Mouse (Mus musculus) CH12.LX (cell line): ENCODE data around the gene Lgr4. TPM values are rescaled to one million over a fixed set of nuclear protein-coding genes. Genes with fewer than 3 reads are reported as not detected.

Experiments
- DNase-seq: peaks from one replicate; pipeline ENCODE4 v3.0.0-alpha.2; 2013; ENCODE audit errors: extremely low read depth
- H3K27ac ChIP-seq: 2 replicates; pipeline ENCODE4 v1.5.1; 2012; ENCODE audit warnings: low read depth, mild to moderate bottlenecking, control low read depth, moderate library complexity; ENCODE audit not compliant: insufficient read depth
- H3K27me3 ChIP-seq: replicated peaks from 2 replicates; pipeline ENCODE3; 2012; ENCODE audit warnings: inconsistent platforms
- H3K36me3 ChIP-seq, 2 experiments: replicated peaks in 1 of 2; 2 replicates each; pipeline versions ENCODE3 to v1.6.1; 2012; ENCODE audit warnings: inconsistent platforms in 1 of 2, low read length in 1 of 2, mild to moderate bottlenecking in 1 of 2, mixed read lengths in 1 of 2, moderate library complexity in 1 of 2; ENCODE audit not compliant: control insufficient read depth in 1 of 2, insufficient read depth in 1 of 2
- H3K4me1 ChIP-seq, 2 experiments: 2 replicates each; pipeline ENCODE4 v1.6.1; 2012; ENCODE audit warnings: inconsistent platforms in 1 of 2, moderate library complexity in 1 of 2; ENCODE audit not compliant: insufficient read depth in 2 of 2, control insufficient read depth in 1 of 2
- H3K4me2 ChIP-seq: 2 replicates; pipeline ENCODE4 v1.6.1; 2012; ENCODE audit warnings: low read depth, mild to moderate bottlenecking, control low read depth; ENCODE audit not compliant: poor library complexity, insufficient read depth, severe bottlenecking
- H3K4me3 ChIP-seq, 3 experiments: fragments of 150-350 bp in 1 of 3; sonication (generic) in 1 of 3; replicated peaks in 1 of 3; 2 replicates each; pipeline versions ENCODE3 to v1.5.1; 2011 to 2012; ENCODE audit warnings: low read depth in 2 of 3, low read length in 2 of 3, mild to moderate bottlenecking in 2 of 3, moderate library complexity in 2 of 3, control low read depth in 1 of 3, improper control_type of control experiment in 1 of 3, inconsistent platforms in 1 of 3, mixed read lengths in 1 of 3; ENCODE audit not compliant: poor library complexity in 1 of 3
- H3K79me2 ChIP-seq: replicated peaks from 2 replicates; pipeline ENCODE4 v1.6.1; 2012; ENCODE audit warnings: mild to moderate bottlenecking, moderate library complexity; ENCODE audit not compliant: control insufficient read depth, poor library complexity, insufficient read depth, severe bottlenecking; ENCODE audit errors: extremely low read depth
- H3K9ac ChIP-seq: 2 replicates; pipeline ENCODE4 v1.6.1; 2012; ENCODE audit warnings: low read depth, mild to moderate bottlenecking, control low read depth, moderate library complexity; ENCODE audit not compliant: insufficient read depth
- H3K9me3 ChIP-seq: replicated peaks from 2 replicates; pipeline ENCODE3; 2012; ENCODE audit warnings: low read length, inconsistent platforms, mixed read lengths
- BHLHE40 ChIP-seq: IDR thresholded peaks from 2 replicates; pipeline ENCODE4 v1.6.1; 2011; ENCODE audit warnings: mild to moderate bottlenecking, low read depth, low read length, improper control_type of control experiment
- CHD2 ChIP-seq: IDR thresholded peaks from 2 replicates; pipeline ENCODE4 v1.6.1; 2011; ENCODE audit warnings: low read length, improper control_type of control experiment
- E2F4 ChIP-seq: IDR thresholded peaks from 2 replicates; pipeline ENCODE4 v1.6.1; 2011; ENCODE audit warnings: low read depth, low read length, improper control_type of control experiment; ENCODE audit not compliant: insufficient replicate concordance
- MAZ ChIP-seq: IDR thresholded peaks from 2 replicates; pipeline ENCODE4 v1.6.1; 2012; ENCODE audit warnings: low read depth, mild to moderate bottlenecking, inconsistent platforms, low read length, improper control_type of control experiment, moderate library complexity
- NRF1 ChIP-seq: IDR thresholded peaks from 2 replicates; pipeline ENCODE4 v1.6.1; 2014; ENCODE audit warnings: low read depth, mild to moderate bottlenecking, inconsistent platforms, low read length, improper control_type of control experiment, moderate library complexity
- SIN3A ChIP-seq: IDR thresholded peaks from 2 replicates; pipeline ENCODE4 v1.6.1; 2012; ENCODE audit warnings: low read length, improper control_type of control experiment, inconsistent platforms
- SMC3 ChIP-seq: IDR thresholded peaks from 2 replicates; pipeline ENCODE4 v1.6.1; 2011; ENCODE audit warnings: low read depth, low read length, improper control_type of control experiment
- USF2 ChIP-seq: conservative IDR thresholded peaks from 2 replicates; pipeline ENCODE4 v1.6.1; 2011; ENCODE audit warnings: low read depth, low read length, improper control_type of control experiment
- ZMIZ1 ChIP-seq: IDR thresholded peaks from 2 replicates; pipeline ENCODE4 v1.6.1; 2012; ENCODE audit warnings: low read depth, mild to moderate bottlenecking, inconsistent platforms, low read length, improper control_type of control experiment
- dilution Hi-C: fragments of 300-500 bp; cut with MboI; formaldehyde crosslinking; loops from 2 replicates; pipeline ENCODE4 v1.14.3; 2020; ENCODE audit warnings: low sequenced_read_pairs; ENCODE audit not compliant: extremely low pct_unique_long_range_greater_than_20kb, extremely low pct_ligation_motif_present
- in situ Hi-C: fragments of 300-500 bp; cut with MboI; formaldehyde crosslinking; loops from 3 replicates; pipeline ENCODE4 v1.14.3; 2019; ENCODE audit warnings: low sequenced_read_pairs, low pct_ligation_motif_present, low pct_unique_long_range_greater_than_20kb, mixed read lengths
- polyA plus RNA-seq: library from polyadenylated mRNA; unstranded; fragments of >175 nt; gene quantifications from 2 replicates; pipeline ENCODE4 v1.2.1, GENCODE M21; 2012; ENCODE audit warnings: low read depth; ENCODE audit not compliant: insufficient read length
- total RNA-seq, 2 experiments: library from RNA; depleted of rRNA; stranded (reverse); fragments of 300-350 nt in 1 of 2; fragments of >200 nt in 1 of 2; gene quantifications; 2 replicates each; pipeline ENCODE4 v1.2.3; 2012 to 2014

Lgr4 gene
- total and polyA plus RNA-seq, 3 experiments = 6.1 to 11.4 (median 6.9) TPM

- no peaks in the 10 kb centered on the region for H3K79me2 ChIP-seq
- H3K4me3 ChIP-seq = no peak overlapping the region
- dilution Hi-C loops = no loop called here
- no peak for TF ChIP-seq E2F4
- TF ChIP-seq, all 38 proteins: peak for 0
- Histone ChIP-seq H3K4me2 (no peak overlapping the region), H3K27ac (no peak overlapping the region), H3K4me1 (peaks cover 4 to 9% of the 10 kb centered on the region in 2 experiments; a peak in 3 of 4 replicates), H3K9me3 (no peaks in the 10 kb centered on the region), H3K27me3 (no peaks in the 10 kb centered on the region), H3K36me3 (peaks cover 0 to 16% of the 10 kb centered on the region in 2 experiments), H3K9ac (no peak overlapping the region)
- no peak for DNase-seq
- in situ Hi-C loops = no loop called here
These were observed 72.4 kb downstream of the Lgr4 start for GRCm38 (mm10) chr2:109989679-109990473.

GRCm38 (mm10) chr2:109991754-109992153, 74.3 kb downstream of the Lgr4 start:
- no peak for DNase-seq
- TF ChIP-seq SIN3A = no peak
- Histone ChIP-seq H3K27me3 (no peaks in the 10 kb centered on the region), H3K79me2 (no peaks in the 10 kb centered on the region), H3K4me3 (no peak overlapping the region), H3K9me3 (no peaks in the 10 kb centered on the region), H3K36me3 (peaks cover 0 to 7% of the 10 kb centered on the region in 2 experiments), H3K4me1 (no peaks in the 10 kb centered on the region), H3K9ac (no peak overlapping the region), H3K4me2 (no peak overlapping the region), H3K27ac (no peak overlapping the region)
- in situ Hi-C loops = no loop called here
- dilution Hi-C loops = no loop called here

GRCm38 (mm10) chr2:109992448-109993073, 75.1 kb downstream of the Lgr4 start:
- TF ChIP-seq CHD2 (no peak), USF2 (no peak), MAZ (no peak), BHLHE40 (peak; percentile 57), ZMIZ1 (no peak), SMC3 (no peak), NRF1 (no peak)
- Histone ChIP-seq H3K4me2 (peak overlapping the region; percentile 71), H3K79me2 (no peaks in the 10 kb centered on the region), H3K9ac (no peak overlapping the region; the same call in 1 of the 2 replicates), H3K4me1 (no peaks in the 10 kb centered on the region), H3K4me3 (no peak overlapping the region), H3K27ac (no peak overlapping the region), H3K27me3 (no peaks in the 10 kb centered on the region), H3K36me3 (peaks cover 0 to 3% of the 10 kb centered on the region in 2 experiments), H3K9me3 (no peaks in the 10 kb centered on the region)
- no peak for DNase-seq
- in situ Hi-C loops (no loop called here), dilution Hi-C loops (no loop called here)
